Mouse (Mus musculus) cerebellum, postnatal 4 days (tissue): ENCODE data around the gene Upk3a.

Experiments used
- DNase-seq, 2 experiments: peaks; one replicate each; pipeline ENCODE4 v3.0.0; 2022; ENCODE audit warnings: low spot score in 2 of 2, mixed read lengths in 1 of 2

Upk3a gene

GRCm38 (mm10) chr15:85049758-85050157 lies 32.8 kb downstream of the Upk3a start:
- no peak for DNase-seq

DNA sequence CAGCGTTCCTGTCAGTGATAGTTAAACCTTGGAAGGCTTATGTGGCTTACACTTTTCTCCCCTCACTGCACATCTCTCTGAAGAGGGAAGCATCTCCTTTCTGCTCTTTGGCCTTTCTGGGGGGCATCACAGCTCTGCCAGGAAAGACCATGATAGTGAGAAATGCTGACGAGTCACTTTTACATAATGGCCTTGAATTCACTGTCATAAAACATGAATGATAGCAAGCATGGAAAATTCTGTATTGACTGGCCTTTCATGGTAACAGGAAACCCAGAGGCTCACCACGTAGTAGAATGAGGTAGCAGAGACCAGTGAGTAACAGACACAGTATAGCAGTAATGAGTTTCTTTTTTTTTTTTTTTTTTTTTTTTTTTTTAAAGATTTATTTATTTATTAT lies 37.2 kb downstream of the Upk3a start:
- no peak for DNase-seq

DNA sequence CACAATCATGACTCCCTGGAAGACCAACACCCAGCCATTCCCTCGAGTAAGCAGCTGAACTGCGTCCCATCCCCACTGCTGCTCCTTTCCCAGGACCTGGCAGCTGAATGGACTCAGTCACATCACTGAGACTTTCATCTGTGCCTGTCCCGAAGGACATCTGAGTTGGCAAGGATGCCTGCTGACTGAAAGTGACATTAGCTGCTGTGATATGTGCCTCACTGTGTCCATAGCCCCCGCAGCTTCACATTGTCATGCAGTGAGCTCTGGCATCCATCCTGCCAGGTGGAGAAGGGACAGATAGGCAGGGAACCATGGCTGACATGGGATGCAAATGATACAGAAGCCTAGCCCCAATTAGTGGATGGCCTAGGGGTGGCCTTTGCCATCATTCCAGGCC lies 38.2 kb downstream of the Upk3a start:
- no peak for DNase-seq

- no peak for DNase-seq
Measured at GRCm38 (mm10) chr15:85063421-85063820, 46.5 kb downstream of the Upk3a start.

DNA sequence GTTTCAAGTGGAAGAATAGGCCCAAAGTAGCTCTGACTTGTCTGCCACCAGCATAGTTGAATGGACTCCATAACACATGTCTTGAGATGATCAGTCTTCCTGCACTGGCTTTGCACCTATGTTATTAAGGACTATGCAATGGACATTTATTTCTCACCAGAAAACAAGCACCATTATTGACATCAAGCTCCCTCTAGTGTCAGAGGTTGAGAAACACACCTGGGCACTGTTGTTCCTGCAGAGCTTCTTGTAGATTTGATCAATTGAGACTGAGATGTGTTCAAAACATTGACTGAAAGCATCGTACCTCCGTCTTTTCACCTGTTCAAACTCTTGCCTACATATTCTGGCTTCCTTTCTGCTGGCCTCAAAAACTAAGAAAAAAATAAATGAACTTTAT lies 53.6 kb downstream of the Upk3a start:
- DNase-seq = peak in 1 of 2 experiments; percentile 30
